Mouse (Mus musculus): ENCODE results near the gene Ampd3.

Ampd3 gene

GRCm38 (mm10) chr7:110770949-110771348 is 2.9 kb downstream of the Ampd3 start:
- DNase-seq (ENCODE audit: low spot score): no peak

GRCm38 (mm10) chr7:110772343-110772742 is 4.3 kb downstream of the Ampd3 start:
- DNase-seq (ENCODE audit: low spot score): no peak

GRCm38 (mm10) chr7:110773204-110774002 is 5.4 kb downstream of the Ampd3 start:
- peak; percentile 53 for DNase-seq (ENCODE audit: low spot score)

- peak; percentile 33 for DNase-seq (ENCODE audit: low spot score)
Measured at GRCm38 (mm10) chr7:110774077-110774476, 6.1 kb downstream of the Ampd3 start.

- peak; percentile 52 for DNase-seq (ENCODE audit: low spot score)
Measured at GRCm38 (mm10) chr7:110774674-110775073, 6.7 kb downstream of the Ampd3 start.

- no peak for DNase-seq (ENCODE audit: low spot score)
Measured at GRCm38 (mm10) chr7:110777146-110778001, 9.4 kb downstream of the Ampd3 start.

GRCm38 (mm10) chr7:110778933-110779332 is 10.9 kb downstream of the Ampd3 start:
- DNase-seq (ENCODE audit: low spot score): no peak

- DNase-seq (ENCODE audit: low spot score): no peak
Measured at GRCm38 (mm10) chr7:110779605-110780111, 11.7 kb downstream of the Ampd3 start.

- no peak for DNase-seq (ENCODE audit: low spot score)
Measured at GRCm38 (mm10) chr7:110780520-110780919, 12.5 kb downstream of the Ampd3 start.

- DNase-seq (ENCODE audit: low spot score): peak; percentile 67
Measured at GRCm38 (mm10) chr7:110781231-110781711, 13.3 kb downstream of the Ampd3 start.

GRCm38 (mm10) chr7:110782135-110782534 is 14.1 kb downstream of the Ampd3 start:
- peak; percentile 73 for DNase-seq (ENCODE audit: low spot score)

GRCm38 (mm10) chr7:110782845-110783478 is 15.0 kb downstream of the Ampd3 start:
- DNase-seq (ENCODE audit: low spot score): no peak

GRCm38 (mm10) chr7:110784965-110785364 is 17.0 kb downstream of the Ampd3 start:
- DNase-seq (ENCODE audit: low spot score): no peak

- no peak for DNase-seq (ENCODE audit: low spot score)
Measured at GRCm38 (mm10) chr7:110785741-110786146, 17.7 kb downstream of the Ampd3 start.

GRCm38 (mm10) chr7:110787310-110787709 is 19.3 kb downstream of the Ampd3 start:
- no peak for DNase-seq (ENCODE audit: low spot score)

GRCm38 (mm10) chr7:110790878-110791277 is 22.9 kb downstream of the Ampd3 start:
- DNase-seq (ENCODE audit: low spot score): no peak

GRCm38 (mm10) chr7:110792201-110792600 is 24.2 kb downstream of the Ampd3 start:
- DNase-seq (ENCODE audit: low spot score): no peak

- DNase-seq (ENCODE audit: low spot score): no peak
Measured at GRCm38 (mm10) chr7:110792834-110793233, 24.8 kb downstream of the Ampd3 start.

GRCm38 (mm10) chr7:110794722-110795121 is 26.7 kb downstream of the Ampd3 start:
- no peak for DNase-seq (ENCODE audit: low spot score)

GRCm38 (mm10) chr7:110796367-110797051 is 28.5 kb downstream of the Ampd3 start:
- DNase-seq (ENCODE audit: low spot score): peak; percentile 59

- no peak for DNase-seq (ENCODE audit: low spot score)
Measured at GRCm38 (mm10) chr7:110797722-110798409, 29.9 kb downstream of the Ampd3 start.
